Mouse (Mus musculus) midbrain, embryonic 14.5 days (tissue): ENCODE measurements around the gene Tiparp. TPM values are rescaled to one million over a fixed set of nuclear protein-coding genes. Genes with fewer than 3 reads are reported as not detected.
A peak's percentile ranks its signal among the peaks of the same experiment; 100 is the strongest.

ENCODE experiments used
- ATAC-seq: fragments of 200-750 bp; cut with Nextera tagmentation; 2 replicates; pipeline ENCODE4 v1.8.0; 2017; ENCODE audit warnings: moderate number of reproducible peaks, moderate library complexity; ENCODE audit not compliant: low FRiP score, low TSS enrichment
- DNase-seq: peaks from one replicate; pipeline ENCODE4 v3.0.0-alpha.2; 2015
- H3K27ac ChIP-seq: fragments of 300-500 bp; sonication (generic); replicated peaks from 2 replicates; pipeline ENCODE4 v1.5.1; 2014; ENCODE audit warnings: mild to moderate bottlenecking, low read depth, low read length, moderate library complexity
- H3K27me3 ChIP-seq: fragments of 300-500 bp; sonication (generic); 2 replicates; pipeline ENCODE4 v1.6.1; 2014; ENCODE audit warnings: low read length, control low read depth, mixed read lengths; ENCODE audit not compliant: control insufficient read depth, insufficient read depth
- H3K36me3 ChIP-seq: fragments of 300-500 bp; sonication (generic); 2 replicates; pipeline ENCODE4 v1.6.1; 2014; ENCODE audit warnings: low read length, control low read depth; ENCODE audit not compliant: control insufficient read depth, insufficient read depth
- H3K4me1 ChIP-seq: fragments of 300-500 bp; sonication (generic); 2 replicates; pipeline ENCODE4 v1.6.1; 2014; ENCODE audit warnings: mild to moderate bottlenecking, antibody characterized with exemption, low read length, control low read depth; ENCODE audit not compliant: control insufficient read depth, insufficient read depth
- H3K4me2 ChIP-seq: fragments of 300-500 bp; sonication (generic); 2 replicates; pipeline ENCODE4 v1.6.1; 2014; ENCODE audit warnings: mild to moderate bottlenecking, low read length, moderate library complexity
- H3K4me3 ChIP-seq: fragments of 300-500 bp; sonication (generic); replicated peaks from 2 replicates; pipeline ENCODE4 v1.5.1; 2014; ENCODE audit warnings: low read depth, low read length
- H3K9ac ChIP-seq: fragments of 300-500 bp; sonication (generic); replicated peaks from 2 replicates; pipeline ENCODE4 v1.6.1; 2014; ENCODE audit warnings: mild to moderate bottlenecking, low read length, moderate library complexity
- H3K9me3 ChIP-seq: fragments of 300-500 bp; sonication (generic); 2 replicates; pipeline ENCODE4 v1.6.1; 2016; ENCODE audit warnings: low read length, control low read depth, mixed read lengths; ENCODE audit not compliant: control insufficient read depth
- WGBS: fragments of 180-500 bp; shearing (Covaris S2); extraction: QIAGEN DNeasy Blood & Tissue Kit; methylation state at CpG from one replicate; pipeline ENCODE4 v1.1.7; 2014; 5-methylcytosine and 5-hydroxymethylcytosine counted together
- polyA plus RNA-seq: library from polyadenylated mRNA; unstranded; fragments of >200 nt; fragmentation: Nextera tagmentation; extraction: Ambion mirVana; gene quantifications from 2 replicates; pipeline ENCODE4 v1.2.1, GENCODE M21; 2014

Gene Tiparp
- polyA plus RNA-seq, 1 experiment from 2014 or later, result 31.8 TPM

DNA sequence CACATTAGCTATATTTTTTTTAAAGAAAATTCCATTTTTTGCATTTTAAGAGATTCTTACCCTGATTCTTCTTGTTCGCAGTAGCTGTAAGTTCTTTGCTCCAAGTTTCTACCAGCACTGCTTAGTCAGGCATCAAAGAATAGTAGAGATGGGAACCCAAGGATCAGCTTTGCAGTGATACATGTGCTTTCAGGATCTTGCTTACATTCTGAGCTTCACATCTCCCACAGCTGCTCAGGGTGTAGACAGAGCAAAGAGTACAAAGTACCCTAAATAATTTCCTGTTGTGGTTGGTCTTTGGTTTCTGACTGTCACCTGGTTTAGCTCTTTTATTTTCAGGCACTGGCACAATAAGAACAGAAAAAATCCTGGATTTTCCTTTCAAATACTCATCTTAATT is 9.1 kb downstream of the Tiparp start:
- 61% methylated on average over 1 of the region's 1 CpGs for WGBS
- no peak overlapping the region for H3K27ac ChIP-seq
- no peak for DNase-seq
- no peak overlapping the region for H3K9ac ChIP-seq
- no peaks in the 10 kb centered on the region for H3K27me3 ChIP-seq
- H3K9me3 ChIP-seq, result no peaks in the 10 kb centered on the region
- H3K4me2 ChIP-seq, result no peak overlapping the region
- no peaks in the 10 kb centered on the region for H3K36me3 ChIP-seq
- no peak overlapping the region for H3K4me3 ChIP-seq
- no peak for ATAC-seq
- peaks cover 15% of the 10 kb centered on the region for H3K4me1 ChIP-seq

DNA sequence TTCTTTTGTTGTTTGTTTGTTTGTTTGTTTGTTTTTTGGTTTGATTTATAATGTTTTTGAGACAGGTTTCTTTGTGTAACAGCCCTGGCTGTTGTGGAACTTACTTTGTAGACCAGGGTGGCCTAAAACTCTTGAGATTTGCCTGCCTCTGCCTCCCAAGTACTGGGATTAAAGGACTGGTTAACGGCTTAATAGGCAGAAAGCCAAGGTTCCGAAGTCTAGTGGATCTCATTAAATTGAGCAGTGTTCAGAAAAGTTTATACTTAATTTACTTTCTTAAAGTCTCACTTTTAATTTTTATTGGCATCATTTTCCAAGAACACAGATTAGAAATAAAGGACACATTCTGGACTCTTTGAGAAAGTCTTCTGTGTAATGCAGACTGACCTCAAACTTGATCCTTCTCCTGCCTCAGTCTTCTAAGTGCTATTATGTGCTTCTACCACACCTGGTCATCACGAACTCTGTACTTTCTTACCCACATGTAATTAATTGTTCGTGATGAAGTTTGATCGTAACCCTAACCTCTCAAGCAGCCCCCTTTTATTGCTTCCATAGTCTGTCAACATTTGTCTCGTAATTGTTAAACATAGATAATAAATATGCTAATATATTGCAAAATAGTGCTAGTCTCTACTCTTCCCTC is 12.8 kb downstream of the Tiparp start:
- Histone ChIP-seq H3K4me1 (no peaks in the 10 kb centered on the region), H3K27me3 (no peaks in the 10 kb centered on the region), H3K4me3 (no peak overlapping the region), H3K4me2 (no peak overlapping the region), H3K9me3 (no peaks in the 10 kb centered on the region), H3K36me3 (no peaks in the 10 kb centered on the region), H3K9ac (no peak overlapping the region), H3K27ac (no peak overlapping the region)
- no peak for ATAC-seq
- no peak for DNase-seq
- 91% methylated on average over 6 of the region's 6 CpGs for WGBS

DNA sequence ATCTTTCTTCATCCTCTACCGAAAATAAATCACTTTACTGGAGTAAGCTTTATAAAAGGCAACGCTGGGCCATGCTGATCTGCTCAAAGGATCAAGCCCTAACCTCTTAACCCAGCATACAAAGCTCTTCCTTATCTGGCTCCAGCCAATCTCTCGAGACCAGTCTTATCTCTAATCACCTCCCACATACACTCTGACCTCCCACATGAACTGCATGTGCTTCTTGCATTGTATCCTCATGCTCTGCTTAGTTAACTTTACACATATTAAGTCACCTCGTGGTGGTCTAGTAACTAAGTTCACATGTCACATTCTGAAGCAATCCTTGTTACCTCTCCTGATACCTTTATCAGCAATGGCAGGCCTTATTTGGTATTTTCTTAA is 13.3 kb downstream of the Tiparp start:
- Histone ChIP-seq H3K27me3 (no peaks in the 10 kb centered on the region), H3K4me1 (no peaks in the 10 kb centered on the region), H3K9me3 (no peaks in the 10 kb centered on the region), H3K9ac (no peak overlapping the region), H3K4me3 (no peak overlapping the region), H3K36me3 (no peaks in the 10 kb centered on the region), H3K27ac (no peak overlapping the region), H3K4me2 (no peak overlapping the region)
- DNase-seq (no peak), ATAC-seq (no peak)
- 52% methylated on average over 4 of the region's 4 CpGs for WGBS

DNA sequence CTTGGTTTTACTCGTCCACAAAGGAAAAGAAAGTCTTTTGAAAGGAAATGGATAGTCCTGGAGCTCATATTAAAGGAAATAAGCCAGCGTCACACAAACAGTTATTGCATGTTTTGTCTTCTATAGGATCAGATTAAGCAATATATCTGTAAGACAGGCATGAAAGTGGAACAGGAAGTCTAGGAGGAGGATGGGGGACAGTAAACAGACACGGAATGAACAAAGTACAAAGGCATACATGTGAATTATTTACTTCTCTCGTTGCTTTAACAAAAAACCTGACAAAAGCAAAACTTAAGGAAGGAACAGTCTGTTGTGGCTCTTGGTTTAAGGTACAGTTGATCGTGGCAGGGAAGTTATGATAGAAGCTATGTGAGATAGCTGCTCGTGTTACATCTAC is 21.6 kb downstream of the Tiparp start:
- no peak overlapping the region for H3K9ac ChIP-seq
- peaks cover 20% of the 10 kb centered on the region for H3K36me3 ChIP-seq
- DNase-seq (no peak), ATAC-seq (no peak)
- H3K9me3 ChIP-seq, result no peaks in the 10 kb centered on the region
- H3K27me3 ChIP-seq, result no peaks in the 10 kb centered on the region
- H3K4me1 ChIP-seq, result no peaks in the 10 kb centered on the region
- no peak overlapping the region for H3K27ac ChIP-seq
- no peak overlapping the region for H3K4me2 ChIP-seq
- H3K4me3 ChIP-seq, result no peak overlapping the region
- WGBS, result 75% methylated on average over 6 of the region's 6 CpGs

DNA sequence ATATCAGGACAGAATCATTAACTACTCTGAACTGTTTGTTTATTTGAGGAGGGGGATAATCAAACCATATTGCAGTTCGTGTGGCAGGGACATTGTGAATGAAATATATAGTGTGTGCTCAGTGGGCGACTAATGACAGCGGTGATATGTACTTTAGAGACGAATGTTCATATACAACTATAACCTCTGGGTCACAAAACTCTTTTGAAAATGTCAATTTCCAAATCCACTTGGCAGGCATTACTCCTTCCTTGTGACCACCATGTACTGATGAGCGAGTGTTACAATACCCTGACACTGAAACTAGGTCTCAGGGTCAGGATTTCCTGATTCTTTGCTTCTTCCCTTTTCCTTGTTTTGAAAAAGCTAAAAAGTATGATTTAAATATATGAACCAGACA is 22.9 kb downstream of the Tiparp start:
- ATAC-seq (no peak), DNase-seq (no peak)
- no peaks in the 10 kb centered on the region for H3K27me3 ChIP-seq
- H3K36me3 ChIP-seq, result peaks cover 20% of the 10 kb centered on the region
- H3K4me3 ChIP-seq, result no peak overlapping the region
- no peak overlapping the region for H3K27ac ChIP-seq
- H3K9me3 ChIP-seq, result no peaks in the 10 kb centered on the region
- 66% methylated on average over 5 of the region's 5 CpGs for WGBS
- no peak overlapping the region for H3K4me2 ChIP-seq
- no peak overlapping the region for H3K9ac ChIP-seq
- no peaks in the 10 kb centered on the region for H3K4me1 ChIP-seq

DNA sequence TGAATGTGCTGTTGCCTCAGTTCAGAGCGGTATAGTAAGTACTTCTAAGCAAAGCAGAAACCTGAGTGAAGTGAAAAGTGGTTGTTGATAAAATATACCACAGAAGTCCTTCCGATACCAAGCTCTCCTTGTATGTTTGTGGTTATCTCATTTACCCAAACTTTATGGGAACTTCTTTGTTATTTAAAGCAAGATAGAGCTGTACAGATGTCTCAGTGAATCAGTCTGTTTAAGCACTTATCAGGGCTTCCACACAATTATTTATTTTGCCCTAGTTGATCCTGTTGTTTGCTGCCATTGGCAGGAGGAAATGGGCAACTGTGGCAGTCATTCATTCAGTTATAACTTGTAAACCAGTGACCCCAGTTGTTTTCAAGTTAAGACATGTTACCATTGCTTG is 26.4 kb downstream of the Tiparp start:
- Histone ChIP-seq H3K9ac (no peak overlapping the region), H3K4me2 (no peak overlapping the region), H3K4me1 (peaks cover 10% of the 10 kb centered on the region; the same call in 1 of the 2 replicates), H3K27me3 (no peaks in the 10 kb centered on the region), H3K9me3 (no peaks in the 10 kb centered on the region), H3K36me3 (peaks cover 17% of the 10 kb centered on the region), H3K4me3 (no peak overlapping the region), H3K27ac (no peak overlapping the region)
- 98% methylated on average over 2 of the region's 2 CpGs for WGBS
- no peak for ATAC-seq
- DNase-seq, result no peak

DNA sequence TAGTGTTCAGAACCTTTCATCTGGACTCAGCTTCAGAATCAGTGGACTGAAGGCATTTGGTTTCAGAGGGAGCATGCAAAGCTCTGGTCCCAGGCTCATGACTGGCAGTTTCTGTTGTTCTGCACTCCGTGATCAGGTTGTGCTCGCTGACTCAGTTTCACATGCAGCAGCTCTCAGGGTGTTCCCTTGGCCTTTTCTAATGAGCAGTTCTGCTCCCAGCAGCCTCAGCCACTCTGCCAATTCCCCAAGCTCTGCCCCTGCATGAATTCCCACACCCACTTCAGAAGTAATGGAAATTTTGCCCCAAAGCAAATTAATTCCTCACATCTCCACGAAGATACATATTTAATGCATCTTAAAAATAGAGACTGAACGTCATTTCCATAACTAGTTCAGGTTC is 30.5 kb downstream of the Tiparp start:
- Histone ChIP-seq H3K36me3 (peaks cover 11% of the 10 kb centered on the region; the same call in 1 of the 2 replicates), H3K4me2 (no peak overlapping the region), H3K4me1 (peaks cover 10% of the 10 kb centered on the region; the same call in 1 of the 2 replicates), H3K4me3 (no peak overlapping the region), H3K9me3 (no peaks in the 10 kb centered on the region), H3K27ac (peak overlapping the region; percentile 37; the same call in 1 of the 2 replicates), H3K27me3 (no peaks in the 10 kb centered on the region), H3K9ac (no peak overlapping the region)
- ATAC-seq, result 0 out of 2 replicates have a peak, but pooled peaks have one; percentile 40
- WGBS, result 41% methylated on average over 4 of the region's 4 CpGs
- DNase-seq, result peak; percentile 35

DNA sequence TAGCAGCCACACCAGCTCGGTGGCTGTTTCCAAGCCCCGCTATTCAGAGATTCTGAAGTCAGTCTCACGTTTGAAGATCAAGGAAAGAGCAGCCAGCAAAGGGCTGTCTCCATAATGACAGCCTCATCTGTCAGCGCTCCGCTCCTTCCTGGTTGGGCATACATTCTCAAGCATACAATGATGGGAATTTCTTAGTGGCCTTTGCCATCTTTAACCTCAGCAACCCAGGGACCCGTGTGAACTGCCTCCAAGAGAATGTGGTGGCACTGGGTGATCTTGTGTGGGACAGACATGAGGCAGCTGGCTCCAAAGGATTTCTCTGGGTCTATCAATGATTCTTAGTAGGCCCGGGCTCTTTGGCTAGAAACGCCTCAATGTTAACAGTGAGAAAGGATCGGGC is 34.0 kb downstream of the Tiparp start:
- no peak for ATAC-seq
- Histone ChIP-seq H3K27ac (no peak overlapping the region), H3K36me3 (no peaks in the 10 kb centered on the region), H3K9ac (no peak overlapping the region), H3K27me3 (no peaks in the 10 kb centered on the region), H3K4me2 (no peak overlapping the region), H3K9me3 (no peaks in the 10 kb centered on the region), H3K4me3 (no peak overlapping the region), H3K4me1 (peaks cover 10% of the 10 kb centered on the region; the same call in 1 of the 2 replicates)
- WGBS, result 80% methylated on average over 9 of the region's 9 CpGs
- DNase-seq, result peak; percentile 9

DNA sequence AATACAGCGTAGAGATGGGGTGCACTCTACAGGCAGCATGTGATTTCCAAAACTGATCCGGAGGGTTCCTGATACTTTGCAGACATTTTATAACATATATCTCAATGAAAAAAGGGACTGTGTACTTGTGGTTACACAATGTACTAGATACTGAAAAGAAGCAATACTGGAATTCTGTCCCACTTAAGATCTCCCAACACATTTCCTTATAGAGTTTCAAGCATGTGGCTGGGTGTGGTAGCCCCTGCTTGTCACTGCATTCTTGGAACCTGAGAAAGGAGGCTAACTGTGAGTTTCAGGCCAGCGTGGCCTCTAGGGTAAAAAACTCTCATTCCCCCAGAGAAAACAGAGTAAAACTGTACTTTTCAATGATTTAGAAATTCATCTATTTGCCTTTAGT is 34.5 kb downstream of the Tiparp start:
- H3K27ac ChIP-seq, result no peak overlapping the region
- H3K36me3 ChIP-seq, result no peaks in the 10 kb centered on the region
- DNase-seq, result no peak
- no peaks in the 10 kb centered on the region for H3K9me3 ChIP-seq
- no peak overlapping the region for H3K4me2 ChIP-seq
- WGBS, result 98% methylated on average over 3 of the region's 3 CpGs
- H3K4me1 ChIP-seq, result peaks cover 10% of the 10 kb centered on the region; the same call in 1 of the 2 replicates
- no peaks in the 10 kb centered on the region for H3K27me3 ChIP-seq
- H3K9ac ChIP-seq, result no peak overlapping the region
- no peak for ATAC-seq
- H3K4me3 ChIP-seq, result no peak overlapping the region
